Mouse (Mus musculus): ENCODE results near the gene Ada.

The Ada gene

DNA sequence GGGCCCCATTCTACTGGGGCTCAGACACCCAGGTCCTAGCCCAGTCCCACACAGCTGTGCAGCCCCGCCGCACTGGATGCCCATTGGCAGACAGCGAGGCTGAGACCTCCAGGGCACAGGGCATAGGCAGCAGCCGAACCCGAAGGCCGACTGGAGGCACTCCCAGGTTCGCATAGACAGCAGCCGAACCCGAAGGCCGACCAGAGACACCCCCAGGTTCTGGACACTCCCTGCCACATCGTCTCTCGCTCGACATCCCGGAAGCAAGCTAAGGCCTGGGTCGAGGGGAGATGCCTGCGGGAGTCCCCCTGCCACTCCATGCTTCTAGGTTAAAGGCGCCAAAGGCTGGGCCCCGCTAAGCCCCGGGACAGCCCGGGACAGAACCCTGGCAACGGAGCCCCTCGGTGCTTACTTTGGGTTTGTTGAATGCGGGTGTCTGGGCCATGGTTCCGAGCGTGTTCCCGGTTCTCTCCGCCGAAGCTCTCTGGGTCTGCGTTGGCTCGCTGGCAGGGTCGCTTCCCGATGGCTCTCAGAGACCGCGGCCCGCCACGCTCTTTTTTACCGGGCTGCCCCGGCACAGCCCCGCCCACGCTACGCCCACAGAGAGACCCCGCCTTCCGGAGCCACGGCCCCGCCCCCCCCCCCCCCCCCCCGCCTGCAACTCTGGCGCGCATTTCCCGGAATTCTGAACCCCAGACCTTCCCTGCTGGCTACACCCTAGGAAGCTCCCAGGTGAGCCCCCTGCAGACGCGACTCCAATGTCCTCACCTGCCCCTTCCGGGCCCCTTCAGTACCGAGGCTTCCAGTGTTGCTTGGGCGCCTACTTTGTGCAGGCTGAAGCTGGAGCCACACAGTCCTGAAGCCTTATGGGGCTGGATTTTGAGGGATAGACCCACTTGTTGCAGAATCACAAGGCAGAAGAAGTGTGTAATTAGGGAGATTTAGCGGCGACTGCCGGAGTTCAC, at the start of gene Ada:
Gene Ada (minus strand): TSS at position 593 of the 965 bp plus-strand sequence.
- DNase-seq (ENCODE audit: low spot score in 2 of 2): no peak

DNA sequence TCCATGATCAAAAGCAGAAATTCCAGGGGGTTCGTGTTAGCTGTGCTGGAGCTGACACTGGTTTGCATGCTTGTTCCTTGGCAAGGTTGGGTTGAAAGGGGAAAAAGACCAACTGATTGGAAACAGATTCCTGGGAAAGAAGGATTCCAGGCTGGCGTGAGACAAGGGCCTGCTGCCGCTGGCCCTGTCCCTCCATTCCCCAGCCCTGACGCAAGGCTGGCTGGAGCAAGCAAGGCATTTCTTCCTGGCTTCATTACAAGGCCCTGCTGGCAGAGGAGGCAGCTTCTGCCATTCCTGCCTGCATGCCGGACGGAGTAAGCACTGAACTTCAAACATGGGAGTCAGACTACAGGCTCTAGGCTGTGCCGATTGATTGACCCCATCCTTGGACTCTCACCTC, 48.4 kb upstream of the Ada start:
- DNase-seq (ENCODE audit: low spot score in 2 of 2): no peak

DNA sequence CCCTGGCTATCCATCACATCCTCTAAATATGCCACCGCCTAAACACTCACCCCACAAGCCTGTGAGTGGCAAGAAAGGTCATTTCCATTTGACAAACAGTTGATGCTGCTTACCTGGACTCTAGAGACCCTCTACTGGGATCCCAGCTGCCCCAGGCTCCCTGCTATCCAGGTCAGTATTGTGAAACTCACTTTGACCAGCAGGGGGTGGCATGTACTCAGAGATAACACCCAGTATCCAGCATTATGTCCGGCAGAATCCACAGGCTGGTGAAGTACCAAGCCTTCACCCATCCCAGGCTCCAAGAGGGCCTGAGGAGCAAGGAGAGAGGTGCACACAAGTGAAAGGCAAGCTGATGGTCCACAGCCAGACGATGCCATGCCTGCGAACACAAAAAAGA, 38.4 kb upstream of the Ada start:
- peak; percentile 17 to 60 for DNase-seq (ENCODE audit: low spot score in 2 of 2)

DNA sequence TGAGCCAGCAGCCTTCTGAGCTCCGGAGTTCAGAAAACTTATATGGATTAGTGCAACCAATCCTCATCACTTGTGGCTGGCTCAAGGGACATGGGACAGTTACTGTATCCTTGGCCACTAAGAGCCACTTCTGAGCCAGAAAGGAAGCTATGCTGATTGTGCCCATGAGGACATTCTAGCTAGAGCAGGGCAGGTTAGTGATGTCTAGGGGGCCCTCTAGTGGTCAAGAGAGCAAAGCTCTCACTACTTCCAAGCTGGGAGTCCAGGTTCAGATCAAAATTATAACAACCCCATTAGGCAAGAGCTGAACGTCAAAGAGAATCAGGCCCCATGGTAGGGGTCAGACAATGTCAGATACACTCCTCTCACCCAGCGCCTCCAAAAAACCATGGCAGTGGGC, 37.7 kb upstream of the Ada start:
- DNase-seq (ENCODE audit: low spot score in 2 of 2): peak in 1 of 2 experiments; percentile 33

DNA sequence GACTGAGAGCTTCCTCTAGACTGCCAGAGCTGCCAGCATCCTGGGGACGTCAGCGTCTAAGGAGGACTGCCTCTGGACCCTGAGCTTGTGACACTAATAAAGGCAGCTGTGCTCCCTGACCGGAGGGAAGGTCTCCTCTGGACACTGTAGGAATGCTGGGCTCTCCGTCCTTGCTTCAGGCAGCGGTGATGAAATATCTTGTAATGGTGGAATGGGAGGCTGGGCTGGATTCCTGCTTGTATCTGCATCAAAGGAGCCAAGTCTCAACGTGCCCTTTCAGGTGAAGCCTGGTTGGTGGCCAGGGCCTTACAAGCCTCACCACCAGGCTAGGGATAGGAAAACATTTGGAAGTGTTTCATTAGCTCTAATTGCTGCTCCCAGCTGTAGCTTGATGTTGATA, 37.0 kb upstream of the Ada start:
- DNase-seq (ENCODE audit: low spot score in 2 of 2): no peak

DNA sequence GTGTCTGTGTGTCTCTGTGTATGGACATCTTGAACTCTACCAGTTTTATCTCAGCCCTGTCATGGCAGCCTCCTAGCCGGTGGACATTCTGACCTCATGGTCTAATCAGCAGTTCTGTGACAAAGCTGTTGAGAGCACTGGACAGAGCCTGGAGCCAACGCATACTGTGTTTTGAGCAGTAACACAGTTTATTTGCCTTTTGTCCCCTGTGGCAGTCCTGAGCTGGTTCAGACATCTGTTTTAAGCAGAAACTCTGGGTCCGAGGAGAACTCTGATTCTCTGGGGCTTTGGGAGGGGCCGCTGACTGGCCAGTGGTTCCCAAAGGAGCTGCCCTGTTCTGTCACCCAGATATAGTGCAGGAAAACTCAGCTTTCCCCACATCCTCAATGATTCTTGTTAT, 33.9 kb upstream of the Ada start:
- DNase-seq (ENCODE audit: low spot score in 2 of 2): no peak

DNA sequence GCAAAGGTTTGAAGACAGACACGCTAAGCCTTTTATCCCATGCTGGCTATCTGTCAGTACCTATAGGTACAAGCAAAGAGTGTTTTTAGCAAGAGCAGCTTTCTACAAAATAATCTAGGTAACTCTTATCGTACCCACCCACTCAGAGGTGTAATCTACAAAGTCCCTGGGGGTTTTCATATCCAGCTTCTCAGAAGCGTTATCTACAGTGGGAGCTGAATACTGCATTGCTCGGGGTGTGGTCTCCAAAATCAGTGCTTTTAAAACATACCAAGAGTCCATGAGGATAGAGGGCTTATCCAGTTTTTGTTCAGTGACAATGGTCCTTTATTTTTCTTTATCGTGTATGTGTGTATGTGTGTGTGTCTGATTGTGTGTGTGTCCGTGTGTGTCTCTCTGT, 33.3 kb upstream of the Ada start:
- no peak for DNase-seq (ENCODE audit: low spot score in 2 of 2)

DNA sequence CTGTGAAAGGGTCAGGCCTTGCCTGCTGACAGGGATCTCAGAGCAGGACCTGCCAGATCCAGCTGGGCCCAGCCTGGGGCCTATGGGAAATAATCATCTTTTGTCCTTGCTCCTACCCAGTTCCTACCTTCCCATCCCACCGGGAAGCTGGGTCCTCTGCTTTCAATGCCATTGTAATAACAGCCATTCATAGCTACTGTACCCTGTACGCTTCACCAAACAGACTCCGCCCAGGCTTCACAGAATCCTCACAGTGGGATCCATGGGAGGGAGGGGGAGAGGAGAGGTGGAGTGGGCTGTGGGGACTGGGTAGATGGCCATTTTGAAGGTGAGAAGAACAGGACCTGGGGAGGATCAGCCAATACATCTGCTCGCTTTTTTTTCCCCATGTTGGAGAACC, 28.9 kb upstream of the Ada start:
- DNase-seq (ENCODE audit: low spot score in 2 of 2): no peak

DNA sequence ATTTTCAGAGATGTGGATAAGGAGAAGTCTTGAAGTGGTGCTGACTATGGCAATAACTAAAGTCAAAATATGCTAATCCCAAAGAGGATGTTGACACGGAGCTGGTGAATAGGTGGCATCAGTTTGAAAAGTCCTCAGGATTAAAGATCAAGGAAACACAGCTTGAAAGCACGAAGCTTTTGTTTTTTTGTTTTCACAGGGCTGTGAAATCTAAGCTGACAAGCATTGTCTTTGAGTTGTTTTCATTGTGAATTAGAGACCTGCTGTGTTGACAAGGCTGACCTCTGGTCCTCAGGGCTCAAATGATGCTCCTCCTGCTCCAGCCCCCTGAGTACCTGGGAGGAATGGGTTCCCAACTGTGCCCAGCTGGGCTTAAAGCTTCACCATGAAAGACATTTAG, 27.0 kb upstream of the Ada start:
- no peak for DNase-seq (ENCODE audit: low spot score in 2 of 2)

DNA sequence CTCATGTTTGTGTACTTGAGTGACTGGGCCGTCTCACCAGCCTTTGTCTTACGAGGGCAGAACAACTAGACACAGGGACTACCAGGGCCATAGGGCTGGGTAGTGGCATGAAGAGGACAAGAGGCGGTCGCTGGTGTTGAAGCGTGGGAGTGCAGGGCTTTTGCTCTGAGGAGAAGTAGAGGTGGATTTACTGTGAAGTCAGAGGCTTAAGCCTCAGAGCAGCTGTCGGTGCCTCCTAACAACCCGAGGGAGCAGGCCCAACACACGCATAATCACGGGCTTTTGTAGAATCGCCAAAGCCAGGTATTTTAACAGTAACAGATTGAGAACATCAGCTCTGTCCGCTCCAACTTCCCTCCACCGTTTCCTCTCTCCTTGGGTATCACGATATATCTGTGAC, 26.6 kb upstream of the Ada start:
- no peak for DNase-seq (ENCODE audit: low spot score in 2 of 2)

DNA sequence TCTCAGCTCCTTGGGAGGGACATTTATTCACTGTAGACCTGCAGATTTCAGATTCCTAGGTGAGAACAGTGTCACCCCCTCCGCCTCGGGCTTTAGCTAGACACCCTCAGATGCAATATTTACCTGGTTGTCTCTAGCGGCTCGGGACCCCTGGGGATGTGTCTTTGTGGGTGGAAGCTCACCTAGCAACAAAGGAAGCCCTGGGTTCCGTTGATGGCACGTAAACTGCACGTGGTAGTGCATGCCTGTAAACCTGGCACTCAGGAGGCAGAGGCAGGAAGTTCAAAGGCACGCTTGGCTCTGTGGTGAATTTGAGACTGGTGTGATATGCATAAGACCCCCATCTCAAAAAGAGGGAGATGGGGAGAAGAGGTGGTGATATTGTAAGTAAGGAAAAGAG, 20.7 kb upstream of the Ada start:
- DNase-seq (ENCODE audit: low spot score in 2 of 2): no peak

DNA sequence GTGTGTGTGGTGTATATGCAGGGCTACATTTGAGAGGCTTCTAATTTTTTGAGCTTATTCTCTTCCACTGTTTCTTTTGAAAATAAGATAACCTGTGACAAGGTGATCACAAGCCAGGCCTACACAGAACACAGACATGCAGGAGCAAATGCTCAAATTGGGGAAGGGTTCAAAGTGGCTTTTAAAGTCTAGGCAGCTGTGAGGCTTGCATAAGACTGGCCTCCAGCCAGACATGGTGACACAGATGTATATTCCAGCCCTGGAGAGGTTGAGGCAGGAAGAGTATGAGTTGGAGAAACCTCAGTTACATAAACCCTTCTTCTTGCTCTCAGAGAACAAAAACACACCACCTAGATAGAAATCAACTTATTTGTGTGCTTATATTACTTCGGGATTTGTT, 16.9 kb upstream of the Ada start:
- no peak for DNase-seq (ENCODE audit: low spot score in 2 of 2)

DNA sequence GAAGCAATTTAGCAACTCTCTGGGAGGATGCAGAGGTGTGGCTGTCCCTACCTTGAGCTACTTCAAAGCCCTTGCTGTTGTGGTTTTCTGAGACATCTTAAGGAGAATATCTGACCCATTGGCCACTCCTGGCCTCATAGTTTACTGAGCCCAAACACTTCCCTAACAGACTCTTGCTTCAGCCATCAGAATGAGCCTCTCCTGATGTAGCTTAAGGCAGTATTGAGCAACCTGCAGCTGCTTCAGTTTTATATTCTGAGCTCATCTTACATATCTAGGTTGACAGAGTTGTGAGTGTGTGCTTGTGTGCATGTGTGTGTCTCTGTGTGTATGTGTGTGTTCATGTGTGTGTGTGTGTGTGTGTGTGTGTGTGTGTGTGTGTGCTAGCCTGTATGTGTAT, 16.2 kb upstream of the Ada start:
- DNase-seq (ENCODE audit: low spot score in 2 of 2): no peak

DNA sequence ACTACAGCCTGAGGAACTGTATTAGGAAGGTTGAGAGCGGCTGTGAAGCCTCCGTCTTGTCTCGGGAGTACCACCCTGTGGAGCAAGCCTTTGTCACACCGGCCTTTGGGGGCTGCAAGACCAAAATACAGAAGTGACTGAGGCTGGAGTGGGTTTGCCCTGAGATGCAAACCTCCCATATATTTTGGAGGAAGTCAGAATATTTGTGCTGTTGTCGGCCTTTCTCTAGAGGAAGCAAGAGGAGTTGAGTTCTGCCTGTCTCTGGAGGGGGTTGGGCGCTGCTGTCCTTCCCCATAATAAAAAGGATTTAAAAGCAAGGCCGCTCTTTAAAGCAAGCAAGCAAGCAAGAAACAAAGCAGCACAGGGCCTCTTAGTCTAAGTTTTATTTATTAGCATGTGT, 11.4 kb upstream of the Ada start:
- DNase-seq (ENCODE audit: low spot score in 2 of 2): no peak

DNA sequence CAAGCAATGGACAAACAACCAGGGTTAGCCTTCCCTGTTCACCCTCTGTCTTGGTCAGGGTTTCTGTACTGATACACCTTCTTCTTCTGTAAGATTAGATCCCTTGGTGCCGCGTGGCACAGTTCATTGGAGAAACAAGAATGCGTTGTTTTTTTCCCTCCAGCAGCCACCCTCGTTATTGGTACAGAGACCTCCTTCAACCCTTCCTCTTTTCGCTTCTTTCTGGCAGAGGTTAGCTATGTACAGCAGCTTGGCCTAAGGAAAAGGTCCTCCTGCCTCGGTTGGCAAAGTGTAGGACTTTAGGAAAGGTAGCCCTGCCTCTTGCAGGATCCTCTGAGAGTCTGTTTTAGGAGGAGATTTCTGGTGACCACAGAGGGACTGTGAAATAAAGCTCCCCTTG, 10.6 kb upstream of the Ada start:
- no peak for DNase-seq (ENCODE audit: low spot score in 2 of 2)

DNA sequence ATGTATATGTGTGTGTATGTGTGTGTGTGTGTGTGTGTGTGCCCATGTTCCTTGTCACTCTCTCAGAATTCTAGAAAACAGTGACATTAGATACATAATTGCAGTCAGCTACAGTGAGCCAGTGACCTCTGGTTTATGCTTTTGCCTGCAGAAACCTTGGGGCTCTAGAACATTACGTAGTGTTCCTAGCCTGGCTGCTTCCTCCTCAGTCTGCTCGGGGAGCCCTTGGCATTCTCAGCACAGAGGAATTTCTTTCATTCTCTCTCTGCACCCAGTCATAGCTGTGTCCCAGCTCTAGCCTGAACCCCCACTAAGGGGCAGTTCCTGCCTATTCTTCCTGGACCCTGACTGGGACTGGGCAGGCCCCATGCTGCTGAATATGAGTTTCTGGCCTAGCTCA, 8.1 kb upstream of the Ada start:
- no peak for DNase-seq (ENCODE audit: low spot score in 2 of 2)

DNA sequence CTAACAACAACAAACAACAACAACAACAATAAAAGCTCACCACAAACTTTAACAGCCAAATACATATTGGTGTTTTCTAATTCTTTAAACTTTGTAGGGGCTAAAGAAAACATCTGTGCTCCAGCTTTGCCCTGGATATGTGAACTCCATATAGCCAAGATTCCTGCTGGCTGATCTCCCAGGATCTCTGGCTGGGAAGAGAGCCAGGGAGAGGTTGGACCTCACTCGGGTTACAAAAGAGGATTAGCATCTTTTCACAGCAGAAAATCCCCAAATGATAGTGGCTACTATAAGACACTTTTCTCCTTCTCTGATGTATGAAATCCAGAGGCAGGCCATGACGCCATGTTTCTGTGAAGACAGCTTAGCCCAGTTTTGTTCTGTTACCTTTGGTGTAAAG, 6.7 kb upstream of the Ada start:
- no peak for DNase-seq (ENCODE audit: low spot score in 2 of 2)

DNA sequence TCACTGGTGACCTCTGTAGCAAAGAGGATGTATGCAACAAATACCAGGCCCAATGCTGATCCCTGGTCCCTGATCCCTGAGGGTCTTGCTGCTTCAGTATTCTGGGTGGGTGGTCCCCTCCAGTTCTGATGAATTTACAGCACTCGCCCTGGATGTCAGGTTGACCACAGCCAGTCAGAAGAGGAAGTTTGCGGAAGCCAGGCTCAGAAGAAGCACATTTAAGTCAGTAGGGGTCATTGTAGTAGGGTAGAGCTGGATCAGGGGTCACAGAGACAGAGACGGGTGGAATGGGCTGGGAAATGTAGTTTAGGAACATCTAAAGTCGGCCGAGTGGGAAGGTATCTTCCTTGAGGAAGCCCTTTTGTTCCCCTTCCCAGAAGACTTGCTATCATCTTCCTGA, 4.2 kb upstream of the Ada start:
- DNase-seq (ENCODE audit: low spot score in 2 of 2): no peak

DNA sequence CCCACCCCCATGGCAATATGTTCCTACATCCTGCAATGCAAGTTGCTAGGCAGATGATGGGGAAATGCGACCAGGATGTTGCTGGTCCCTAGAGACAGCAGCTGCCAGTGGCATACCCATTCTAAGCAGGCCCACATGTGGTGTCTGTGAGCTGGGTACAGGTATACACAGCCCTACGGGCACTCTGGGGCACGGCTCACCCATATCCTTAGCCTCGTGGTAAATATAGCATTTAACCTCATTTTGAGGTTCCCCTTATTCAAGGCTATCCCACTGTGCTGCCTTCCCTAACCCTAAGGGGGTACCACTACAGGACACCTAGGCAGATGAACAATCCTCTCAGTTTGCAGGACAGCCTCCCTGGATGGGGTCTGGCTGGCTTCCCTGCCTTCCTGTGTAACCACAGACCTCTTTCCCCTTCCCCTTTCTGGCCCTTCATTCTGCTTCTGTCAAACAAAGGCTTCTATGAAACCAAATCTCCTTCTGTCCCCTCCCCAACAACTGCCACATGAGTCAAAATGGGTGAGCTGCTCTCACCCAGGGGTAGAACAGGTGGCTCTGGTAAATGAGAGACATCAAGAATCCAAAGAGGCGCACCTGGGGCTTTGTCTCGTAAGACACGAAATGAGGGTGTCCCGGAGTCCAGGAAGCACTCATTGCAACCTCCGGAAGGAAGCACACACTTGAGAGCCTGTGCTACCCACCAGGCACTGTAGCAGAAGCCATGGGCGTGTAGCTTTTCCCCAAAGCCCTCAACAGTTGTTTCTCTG, 5.1 kb downstream of the Ada start:
- no peak for DNase-seq (ENCODE audit: low spot score in 2 of 2)

DNA sequence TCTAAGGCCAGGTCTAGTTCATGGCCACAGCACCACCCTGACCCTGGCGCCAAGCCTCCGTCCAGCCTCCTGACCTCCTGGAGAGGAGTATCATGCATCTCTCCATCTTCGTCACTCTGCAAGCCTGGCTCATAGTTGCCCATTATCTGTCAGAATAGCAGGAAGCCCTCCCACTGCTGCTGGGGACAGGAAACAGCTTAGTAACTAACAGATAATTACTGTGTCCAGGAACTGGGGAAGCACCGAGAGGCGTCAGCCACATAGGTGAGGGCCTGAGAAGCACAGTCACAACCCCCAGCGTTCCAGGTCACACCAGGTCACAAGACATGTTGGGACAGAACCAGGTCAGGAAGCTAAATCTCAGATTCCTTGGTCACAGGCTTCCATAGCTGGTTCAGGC, 6.7 kb downstream of the Ada start:
- no peak for DNase-seq (ENCODE audit: low spot score in 2 of 2)

DNA sequence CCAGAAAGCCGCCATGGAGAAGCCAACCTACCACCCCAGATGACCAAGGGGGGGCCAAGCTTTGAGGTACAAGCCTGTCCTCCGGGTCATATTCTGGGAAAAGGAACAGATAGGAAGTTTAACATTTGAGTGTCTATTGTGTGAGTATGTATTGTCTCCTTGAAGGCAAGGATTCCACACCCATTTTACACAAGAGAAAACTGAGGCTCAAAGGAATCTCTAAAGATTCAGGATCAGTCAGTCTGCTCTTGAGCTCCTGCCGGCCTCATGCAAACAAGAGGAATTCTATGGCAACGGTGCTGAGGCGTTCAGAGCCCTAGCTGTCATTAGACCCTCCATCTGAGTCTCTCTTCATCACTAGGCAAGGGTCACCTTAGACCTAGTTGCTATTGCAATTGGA, 7.4 kb downstream of the Ada start:
- no peak for DNase-seq (ENCODE audit: low spot score in 2 of 2)

DNA sequence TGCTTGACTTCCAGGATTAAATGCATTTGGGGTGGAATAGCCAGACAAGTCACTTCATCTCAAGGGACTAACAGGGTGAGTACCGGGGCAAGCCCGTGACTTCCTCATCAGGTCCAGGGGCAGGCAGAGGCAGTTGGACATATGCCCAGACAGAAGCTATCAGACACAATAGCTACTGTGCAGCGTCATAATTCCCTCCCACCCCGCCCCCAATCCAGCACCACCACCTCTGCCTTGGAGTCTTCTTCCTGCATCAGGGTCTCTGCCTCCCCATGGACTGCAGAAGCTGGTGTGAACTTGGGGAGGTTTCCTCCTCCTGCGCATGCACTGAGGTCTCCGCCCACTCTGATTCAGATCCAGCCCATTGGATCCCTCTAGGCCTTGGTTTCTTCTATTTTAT, 14.1 kb downstream of the Ada start:
- DNase-seq (ENCODE audit: low spot score in 2 of 2): no peak

DNA sequence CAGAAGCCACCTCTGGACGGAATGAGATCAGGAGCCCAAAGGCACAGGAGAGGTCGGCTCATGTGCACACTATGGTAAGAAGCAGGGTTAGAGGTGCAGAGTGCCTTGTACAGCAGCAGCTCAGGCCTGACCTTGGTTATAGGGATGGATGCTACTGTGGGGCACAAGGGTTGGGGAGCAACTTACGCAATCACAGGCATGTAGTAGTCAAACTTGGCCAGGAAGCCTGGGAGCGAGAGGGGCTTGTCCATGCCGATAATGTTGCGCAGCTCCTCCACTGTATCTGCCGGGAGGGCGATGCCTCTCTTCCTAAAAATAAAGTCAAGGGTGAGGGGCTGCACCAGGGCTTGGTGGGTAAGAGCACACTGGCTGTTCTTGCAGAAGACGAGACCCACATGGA, 14.9 kb downstream of the Ada start:
- no peak for DNase-seq (ENCODE audit: low spot score in 2 of 2)
